ENCODE assay signal across 7 mouse cellular contexts in the genomic region with DNA sequence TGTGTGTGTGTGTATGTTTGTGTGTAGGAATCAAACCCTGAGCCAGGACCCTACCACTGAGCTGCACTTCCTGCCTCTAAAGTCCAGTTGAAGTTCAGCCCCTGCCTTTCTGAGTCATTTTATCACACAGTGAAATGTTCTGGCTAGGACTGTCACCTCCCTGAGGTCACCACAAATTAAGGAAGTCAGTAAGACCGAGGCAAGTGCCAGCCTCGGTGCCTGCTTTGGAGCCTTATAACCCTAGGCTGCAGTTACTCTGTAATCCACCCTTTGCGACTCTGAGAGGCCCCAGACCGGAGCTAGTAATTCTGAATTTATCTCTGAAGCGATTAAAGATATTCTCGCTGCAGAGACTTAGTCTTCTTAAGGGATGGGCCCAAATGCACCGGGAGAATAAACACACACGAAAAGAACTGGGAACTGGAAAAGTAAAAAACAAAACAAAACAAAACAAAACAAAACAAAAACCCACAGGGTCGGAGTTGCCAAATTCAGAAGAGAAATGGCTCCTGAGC.
DNase-seq lines count a peak whose midpoint lies in the region; ATAC-seq and TF ChIP-seq lines count a peak whose summit lies in the region.

No protein-coding gene starts in this region.

- peaks cover 21% of the 10 kb centered on the region for H3K27me3 ChIP-seq in G1E (ENCODE audit: insufficient read depth, low read length)
- no peaks in the 10 kb centered on the region for H3K27me3 ChIP-seq in heart, adult 2 months (ENCODE audit: control insufficient read depth, insufficient read depth, low read length)
- H3K27me3 ChIP-seq in lung, postnatal 0 days (replicated peaks; ENCODE audit: insufficient read depth, low read length): no peaks in the 10 kb centered on the region
- H3K27me3 ChIP-seq in spleen, adult 2 months (ENCODE audit: control insufficient read depth, insufficient read depth, low read length): no peaks in the 10 kb centered on the region

- no peaks in the 10 kb centered on the region for H3K9me3 ChIP-seq in G1E (replicated peaks)
- no peaks in the 10 kb centered on the region for H3K9me3 ChIP-seq in lung, postnatal 0 days (ENCODE audit: low read length)

- 2% methylated on average over 9 of the region's 9 CpGs for WGBS in heart, adult 2 months
- WGBS in lung, postnatal 0 days: 4% methylated on average over 9 of the region's 9 CpGs
- 10% methylated on average over 9 of the region's 9 CpGs for WGBS in spleen, adult 2 months

- no peaks in the 10 kb centered on the region for H3K79me2 ChIP-seq in heart, adult 2 months (replicated peaks; ENCODE audit: control insufficient read depth, insufficient read depth, low read length)

- peak; percentile 63 for DNase-seq in G1E (ENCODE audit: low spot score)
- DNase-seq in adrenal gland, postnatal 25 days: peak; percentile 24
- DNase-seq in heart, adult 2 months: peak; percentile 61 to 71
- peak; percentile 44 for DNase-seq in kidney, adult 18-20 months
- DNase-seq in lung, postnatal 0 days (ENCODE audit: low spot score): peak; percentile 76
- DNase-seq in spleen, adult 2 months (ENCODE audit: low read depth in 1 of 2, low spot score in 2 of 2): peak; percentile 9 to 11
- no peak for DNase-seq in left cerebral cortex, adult 9 months (ENCODE audit: low spot score in 2 of 2)

- no peak for TF ChIP-seq EP300 in heart, adult 2 months (IDR thresholded peaks at IDR 0.05; ENCODE audit: insufficient read depth, low read depth, low read length)
- TF ChIP-seq EP300 in lung, postnatal 0 days (IDR thresholded peaks at IDR 0.05): no peak; the same call in 1 of the 2 replicates

- peak overlapping the region; percentile 71 for H3K4me3 ChIP-seq in G1E (ENCODE audit: low read depth, low read length)
- H3K4me3 ChIP-seq in heart, adult 2 months: peak overlapping the region; percentile 37
- H3K4me3 ChIP-seq in lung, postnatal 0 days (ENCODE audit: low read depth, low read length): peak overlapping the region; percentile 20
- peak overlapping the region; percentile 49; the same call in 1 of the 2 replicates for H3K4me3 ChIP-seq in spleen, adult 2 months (ENCODE audit: extremely low read depth, insufficient read depth, insufficient read length)

- peak overlapping the region; percentile 60 for H3K4me2 ChIP-seq in lung, postnatal 0 days (replicated peaks; ENCODE audit: low read depth, low read length)

- ATAC-seq in G1E (ENCODE audit: extremely low read depth, insufficient number of reproducible peaks, low FRiP score, poor library complexity, severe bottlenecking): peak; percentile 59
- ATAC-seq in lung, postnatal 0 days: peak; percentile 34

- peak overlapping the region; percentile 82 for H3K9ac ChIP-seq in heart, adult 2 months (ENCODE audit: low read depth, low read length)
- peak overlapping the region; percentile 54; the same call in 1 of the 2 replicates for H3K9ac ChIP-seq in lung, postnatal 0 days (replicated peaks; ENCODE audit: low read depth)

- no peak for TF ChIP-seq POLR2A in heart, adult 2 months (IDR thresholded peaks at IDR 0.05; ENCODE audit: insufficient read depth, low read depth, low read length)
- no peak for TF ChIP-seq POLR2A in spleen, adult 2 months (IDR thresholded peaks at IDR 0.05; ENCODE audit: low read depth, low read length)

- H3K27ac ChIP-seq in heart, adult 2 months: peak overlapping the region; percentile 91
- peak overlapping the region; percentile 94 for H3K27ac ChIP-seq in lung, postnatal 0 days (ENCODE audit: low read length)
- H3K27ac ChIP-seq in spleen, adult 2 months (ENCODE audit: insufficient read depth, low read length): peak overlapping the region; percentile 65

- TF ChIP-seq CTCF in G1E (IDR thresholded peaks at IDR 0.05; ENCODE audit: low read depth, low read length): no peak
- no peak for TF ChIP-seq CTCF in heart, adult 2 months (IDR thresholded peaks at IDR 0.05)
- no peak for TF ChIP-seq CTCF in lung, postnatal 0 days (IDR thresholded peaks at IDR 0.05)
- no peak for TF ChIP-seq CTCF in spleen, adult 2 months (IDR thresholded peaks at IDR 0.05; ENCODE audit: extremely low read depth, insufficient read depth, insufficient read length, insufficient replicate concordance)

- H3K36me3 ChIP-seq in G1E (replicated peaks): no peaks in the 10 kb centered on the region
- peaks cover 15% of the 10 kb centered on the region for H3K36me3 ChIP-seq in heart, adult 2 months (ENCODE audit: control insufficient read depth, insufficient read depth, low read length)
- no peaks in the 10 kb centered on the region for H3K36me3 ChIP-seq in lung, postnatal 0 days (ENCODE audit: insufficient read depth, low read length)
- no peaks in the 10 kb centered on the region for H3K36me3 ChIP-seq in spleen, adult 2 months (ENCODE audit: control insufficient read depth, insufficient read depth, low read length)

- H3K4me1 ChIP-seq in G1E (ENCODE audit: insufficient read depth, low read depth, low read length): peaks cover 49% of the 10 kb centered on the region
- H3K4me1 ChIP-seq in heart, adult 2 months (ENCODE audit: control insufficient read depth, insufficient read depth, low read length): peaks cover 28% of the 10 kb centered on the region
- peaks cover 22% of the 10 kb centered on the region for H3K4me1 ChIP-seq in lung, postnatal 0 days (ENCODE audit: insufficient read depth, low read depth, low read length)
- H3K4me1 ChIP-seq in spleen, adult 2 months (ENCODE audit: control insufficient read depth, insufficient read depth, insufficient read length): peaks cover 14% of the 10 kb centered on the region

- intact Hi-C loops in heart, adult 2 months (cut with DNase I): no loop called here

Comparison
In these comparisons a context has a peak if more than half of its experiments do, and no peak if none do; other contexts are left out.
1. DNase-seq: peak in G1E (single experiment), adrenal gland, postnatal 25 days (single experiment), heart, adult 2 months (2 of 2), kidney, adult 18-20 months (single experiment), lung, postnatal 0 days (single experiment) and spleen, adult 2 months (2 of 2); none in left cerebral cortex, adult 9 months (0 of 2).
2. H3K4me3 ChIP-seq: peak in every context shown above with its lines; median percentile 71 in G1E; 49 in spleen, adult 2 months; 37 in heart, adult 2 months; 20 in lung, postnatal 0 days.
3. Peak in every context shown above with its lines, with median percentiles within 50 percentile points of each other: H3K27ac ChIP-seq.